Comparison of ENCODE assay signal across 8 mouse cellular contexts in genomic region chr4:136833619-136834351, GRCm38 (mm10). TPM values are rescaled to one million over a fixed set of nuclear protein-coding genes. Genes with fewer than 3 reads are reported as not detected.
DNase-seq lines count a peak whose midpoint lies in the region; ATAC-seq and TF ChIP-seq lines count a peak whose summit lies in the region.

No protein-coding gene starts in this region.

- DNase-seq in left cerebral cortex, adult 2 months (ENCODE audit: extremely low spot score in 1 of 2, low spot score in 2 of 2) = no peak
- DNase-seq in left cerebral cortex, adult 8-10 months (ENCODE audit: low spot score in 2 of 2) = no peak
- DNase-seq in spleen, adult 18-20 months = no peak
- DNase-seq in adrenal gland, adult 2 months = no peak
- DNase-seq in ovary, postnatal 10 days (ENCODE audit: low spot score) = no peak

- H3K36me3 ChIP-seq in hindbrain, embryonic 12.5 days = no peaks in the 10 kb centered on the region
- no peaks in the 10 kb centered on the region for H3K36me3 ChIP-seq in myocyte (ENCODE audit: control insufficient read depth, insufficient read depth)

- TF ChIP-seq POLR2A in cortical plate, adult 2 months (IDR thresholded peaks at IDR 0.05; ENCODE audit: extremely low read depth, insufficient read depth, low read length) = no peak
- TF ChIP-seq POLR2A in myocyte (IDR thresholded peaks at IDR 0.05; ENCODE audit: insufficient read length, low read depth) = peak; percentile 22

- H3K79me2 ChIP-seq in myocyte (ENCODE audit: control insufficient read depth, insufficient read depth) = peaks cover 26% of the 10 kb centered on the region

- H3ac ChIP-seq in myocyte (ENCODE audit: control insufficient read depth, insufficient read length) = no peak overlapping the region

- WGBS in hindbrain, embryonic 12.5 days = 56% methylated on average over 21 of the region's 21 CpGs

- peaks cover 3% of the 10 kb centered on the region; the same call in 1 of the 2 replicates for H3K4me1 ChIP-seq in cortical plate, adult 2 months (ENCODE audit: control insufficient read depth, insufficient read depth, low read length)
- peaks cover 83% of the 10 kb centered on the region for H3K4me1 ChIP-seq in hindbrain, embryonic 12.5 days

- H3K9ac ChIP-seq in hindbrain, embryonic 12.5 days = peak overlapping the region; percentile 99

- H3K9me3 ChIP-seq in hindbrain, embryonic 12.5 days (replicated peaks) = no peaks in the 10 kb centered on the region

- peak overlapping the region; percentile 72 for H3K4me3 ChIP-seq in left cerebral cortex, adult 2 months
- H3K4me3 ChIP-seq in cortical plate, adult 2 months (ENCODE audit: insufficient read depth, low read length) = peak overlapping the region; percentile 72
- peak overlapping the region; percentile 99 for H3K4me3 ChIP-seq in hindbrain, embryonic 12.5 days
- H3K4me3 ChIP-seq in myocyte = peak overlapping the region; percentile 30

- intact Hi-C loops in left cerebral cortex, adult 2 months (cut with DNase I) = no loop called here

- no peaks in the 10 kb centered on the region for H3K27me3 ChIP-seq in hindbrain, embryonic 12.5 days
- no peaks in the 10 kb centered on the region for H3K27me3 ChIP-seq in myocyte (ENCODE audit: control insufficient read depth, insufficient read depth, insufficient read length)

- no peak for TF ChIP-seq CTCF in left cerebral cortex, adult 2 months (IDR thresholded peaks at IDR 0.05)
- no peak for TF ChIP-seq CTCF in cortical plate, adult 2 months (IDR thresholded peaks at IDR 0.05; ENCODE audit: extremely low read depth, insufficient read depth, low read length)

- peak overlapping the region; percentile 87 for H3K4me2 ChIP-seq in hindbrain, embryonic 12.5 days (replicated peaks)
- peak overlapping the region; percentile 98 for H3K4me2 ChIP-seq in myocyte (ENCODE audit: low read depth)

- no peak overlapping the region for H3K27ac ChIP-seq in left cerebral cortex, adult 2 months
- H3K27ac ChIP-seq in cortical plate, adult 2 months (ENCODE audit: insufficient read depth, low read length) = no peak overlapping the region
- no peak overlapping the region for H3K27ac ChIP-seq in hindbrain, embryonic 12.5 days

- no peak for ATAC-seq in hindbrain, embryonic 12.5 days (ENCODE audit: low FRiP score)

TF ChIP-seq in myocyte, 11 proteins besides CTCF, POLR2A, EP300 and RAD21:
- TF ChIP-seq POLR2AphosphoS2 (IDR thresholded peaks at IDR 0.05; ENCODE audit: insufficient read length, low read depth) = no peak
- no peak for TF ChIP-seq E2F4 (IDR thresholded peaks at IDR 0.05; ENCODE audit: insufficient read depth)
- TF ChIP-seq SRF (IDR thresholded peaks at IDR 0.05; ENCODE audit: control insufficient read depth, insufficient read length, low read depth) = no peak
- no peak for TF ChIP-seq USF1 (IDR thresholded peaks at IDR 0.05; ENCODE audit: low read depth)
- TF ChIP-seq TCF3 (IDR thresholded peaks at IDR 0.05; ENCODE audit: insufficient read length, low read depth) = peak; percentile 57
- TF ChIP-seq CEBPB (IDR thresholded peaks at IDR 0.05; ENCODE audit: insufficient read depth, poor library complexity, severe bottlenecking) = no peak
- no peak for TF ChIP-seq MAX (IDR thresholded peaks at IDR 0.05; ENCODE audit: low read depth)
- TF ChIP-seq MYOD1 (IDR thresholded peaks at IDR 0.05; ENCODE audit: control insufficient read depth in 1 of 3, insufficient read length in 2 of 3, low read depth in 2 of 3) = peak in 2 of 3 experiments; percentile 78 to 83
- TF ChIP-seq TCF12 (IDR thresholded peaks at IDR 0.05; ENCODE audit: insufficient read depth, poor library complexity, severe bottlenecking) = peak; percentile 48
- peak; percentile 6 to 95 (median 87) for TF ChIP-seq MYOG (IDR thresholded peaks at IDR 0.05; ENCODE audit: control insufficient read depth in 1 of 3, insufficient read depth in 1 of 3, insufficient read length in 2 of 3, low read depth in 2 of 3)
- no peak for TF ChIP-seq REST (IDR thresholded peaks at IDR 0.05; ENCODE audit: insufficient read depth, insufficient read length)

RNA-seq across cellular contexts. Expression of gene Ephb2, which starts 2.0 kb away (rescaled TPM):
- 10 to 100 TPM; 17.0 to 18.3 TPM for total RNA-seq in left cerebral cortex, adult 2 months (2021)
- total RNA-seq in left cerebral cortex, adult 8-10 months (2022) = 10 to 100 TPM; 13.2 to 15.0 (median 14.0) TPM
- polyA plus RNA-seq in cortical plate, adult 2 months (2012; rRNA removed) = 17.1 TPM in 2 replicates
- 25.4 and 30.8 TPM in 2 replicates for polyA plus RNA-seq in hindbrain, embryonic 12.5 days (2016; fragmentation: Nextera tagmentation; extraction: Ambion mirVana)
- polyA plus RNA-seq in myocyte (2012; fragmentation: generic; extraction: Trizol) = 21.7 TPM
- total RNA-seq in adrenal gland, adult 2 months (2021) = 10 to 100 TPM; 18.1 to 26.2 TPM
- polyA plus RNA-seq in adrenal gland, adult 2 months (2012; rRNA removed) = 83.5 and 101 TPM in 2 replicates

RNA-seq across cellular contexts. Expression of gene C1qb, which starts 52.2 kb away (rescaled TPM):
- 10 to 100 TPM; 57.5 to 60.3 TPM for total RNA-seq in left cerebral cortex, adult 2 months (2021)
- total RNA-seq in left cerebral cortex, adult 8-10 months (2022) = 100 to 1,000 TPM in 2 of 4 experiments, 10 to 100 TPM in 2; 51.2 to 165 (median 86.4) TPM
- 127 and 132 TPM in 2 replicates for polyA plus RNA-seq in cortical plate, adult 2 months (2012; rRNA removed)
- polyA plus RNA-seq in hindbrain, embryonic 12.5 days (2016; fragmentation: Nextera tagmentation; extraction: Ambion mirVana) = 31.6 and 34.9 TPM in 2 replicates
- not detected for polyA plus RNA-seq in myocyte (2012; fragmentation: generic; extraction: Trizol)
- total RNA-seq in adrenal gland, adult 2 months (2021) = 10 to 100 TPM; 62.5 to 82.8 TPM
- polyA plus RNA-seq in adrenal gland, adult 2 months (2012; rRNA removed) = 95.5 and 110 TPM in 2 replicates

RNA-seq across cellular contexts. Expression of gene C1qc, which starts 59.1 kb away (rescaled TPM):
- 10 to 100 TPM; 41.2 to 45.1 TPM for total RNA-seq in left cerebral cortex, adult 2 months (2021)
- total RNA-seq in left cerebral cortex, adult 8-10 months (2022) = 100 to 1,000 TPM in 1 of 4 experiments, 10 to 100 TPM in 3; 32.7 to 131 (median 67.3) TPM
- polyA plus RNA-seq in cortical plate, adult 2 months (2012; rRNA removed) = 86.9 and 92.7 TPM in 2 replicates
- 19.7 and 20.3 TPM in 2 replicates for polyA plus RNA-seq in hindbrain, embryonic 12.5 days (2016; fragmentation: Nextera tagmentation; extraction: Ambion mirVana)
- not detected for polyA plus RNA-seq in myocyte (2012; fragmentation: generic; extraction: Trizol)
- total RNA-seq in adrenal gland, adult 2 months (2021) = 10 to 100 TPM; 49.0 to 62.2 TPM
- polyA plus RNA-seq in adrenal gland, adult 2 months (2012; rRNA removed) = 195 and 204 TPM in 2 replicates

Comparison
In these comparisons a context has a peak if more than half of its experiments do, and no peak if none do; other contexts are left out.
1. H3K4me3 ChIP-seq: peak in every context shown above with its lines; median percentile 99 in hindbrain, embryonic 12.5 days; 72 in left cerebral cortex, adult 2 months; 72 in cortical plate, adult 2 months; 30 in myocyte.
2. RNA of gene C1qb, which starts 52.2 kb away (polyA plus RNA-seq): 127 to 132 TPM in cortical plate, adult 2 months, 95.5 to 110 TPM in adrenal gland, adult 2 months and 31.6 to 34.9 TPM in hindbrain, embryonic 12.5 days; not detected in myocyte (single experiment); every median in the first group is over 10 times any median in the second.
3. RNA of gene C1qc, which starts 59.1 kb away (polyA plus RNA-seq): 195 to 204 TPM in adrenal gland, adult 2 months, 86.9 to 92.7 TPM in cortical plate, adult 2 months and 19.7 to 20.3 TPM in hindbrain, embryonic 12.5 days; not detected in myocyte (single experiment); every median in the first group is over 10 times any median in the second.